Mouse (Mus musculus): ENCODE measurements around the gene Kif6.

DNA sequence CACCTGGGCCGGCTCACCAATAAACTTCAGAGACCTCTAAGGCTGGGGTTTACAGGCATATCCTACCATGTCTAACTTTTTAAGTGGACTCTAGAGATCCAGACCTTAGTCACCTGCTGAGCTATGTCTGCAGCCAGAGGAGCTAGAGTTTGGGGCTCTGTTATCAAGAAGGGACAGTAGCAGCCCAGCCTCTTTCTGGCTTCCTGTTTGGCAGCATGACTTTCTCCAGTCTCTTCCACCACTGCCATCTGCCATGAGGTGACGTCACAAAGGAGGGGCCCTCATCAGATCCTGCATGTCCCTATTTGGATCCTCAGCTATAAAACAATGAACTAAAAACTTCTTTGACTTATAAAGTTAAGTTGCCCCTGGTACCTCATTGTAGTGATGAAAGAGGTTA lies 250.7 kb downstream of the Kif6 start:
- TF ChIP-seq ZNF384 (IDR thresholded peaks at IDR 0.05; ENCODE audit: low read depth, low read length) = no peak
- no peak for TF ChIP-seq ZC3H11A (IDR thresholded peaks at IDR 0.05; ENCODE audit: borderline replicate concordance, low read depth, low read length)
- TF ChIP-seq CHD2 (IDR thresholded peaks at IDR 0.05; ENCODE audit: low read depth, low read length) = no peak

Data from ES-E14 (cell line).